Mouse (Mus musculus): ENCODE measurements around the gene Lep.

Gene Lep

DNA sequence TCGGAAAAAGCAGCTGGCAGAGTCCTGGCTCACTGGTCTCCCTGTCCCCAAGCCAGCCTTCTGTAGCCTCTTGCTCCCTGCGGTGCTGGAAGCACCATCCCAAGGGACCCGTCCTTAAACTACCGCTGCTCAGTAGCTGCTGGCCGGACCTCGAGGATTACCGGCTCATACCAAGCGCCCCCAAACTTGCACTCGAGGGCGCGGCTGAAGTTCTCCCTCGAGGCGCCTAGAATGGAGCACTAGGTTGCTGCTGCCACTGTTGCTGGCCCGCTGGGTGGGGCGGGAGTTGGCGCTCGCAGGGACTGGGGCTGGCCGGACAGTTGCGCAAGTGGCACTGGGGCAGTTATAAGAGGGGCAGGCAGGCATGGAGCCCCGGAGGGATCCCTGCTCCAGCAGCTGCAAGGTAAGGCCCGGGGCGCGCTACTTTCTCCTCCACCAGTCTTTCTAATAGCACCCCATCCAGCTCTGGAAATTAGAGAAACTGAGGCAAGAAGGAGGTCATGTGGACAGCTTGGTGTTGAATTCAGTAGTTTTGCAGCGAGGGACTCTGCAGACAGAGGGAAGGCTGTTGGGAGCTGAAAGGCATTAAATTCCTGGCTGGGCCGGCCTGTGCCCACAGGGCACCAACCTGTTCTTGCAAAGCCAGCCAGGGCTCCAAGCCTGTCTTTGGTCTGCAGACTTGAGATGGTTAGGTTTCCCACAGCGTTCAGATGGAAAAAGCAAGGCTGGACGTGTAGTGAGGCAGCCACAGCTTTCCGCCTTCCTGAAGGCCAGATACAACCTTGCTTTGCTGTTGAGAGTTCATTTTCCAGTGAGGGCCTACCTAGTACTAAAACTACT, at the start of gene Lep:
Gene Lep (plus strand): TSS at position 375 of the 840 bp plus-strand sequence.
- no peak for DNase-seq (ENCODE audit: low spot score)

- DNase-seq (ENCODE audit: low spot score) = no peak
Measured at GRCm38 (mm10) chr6:29011651-29012050, 48.4 kb upstream of the Lep start.

- no peak for DNase-seq (ENCODE audit: low spot score)
Measured at GRCm38 (mm10) chr6:29013216-29013615, 46.8 kb upstream of the Lep start.

DNA sequence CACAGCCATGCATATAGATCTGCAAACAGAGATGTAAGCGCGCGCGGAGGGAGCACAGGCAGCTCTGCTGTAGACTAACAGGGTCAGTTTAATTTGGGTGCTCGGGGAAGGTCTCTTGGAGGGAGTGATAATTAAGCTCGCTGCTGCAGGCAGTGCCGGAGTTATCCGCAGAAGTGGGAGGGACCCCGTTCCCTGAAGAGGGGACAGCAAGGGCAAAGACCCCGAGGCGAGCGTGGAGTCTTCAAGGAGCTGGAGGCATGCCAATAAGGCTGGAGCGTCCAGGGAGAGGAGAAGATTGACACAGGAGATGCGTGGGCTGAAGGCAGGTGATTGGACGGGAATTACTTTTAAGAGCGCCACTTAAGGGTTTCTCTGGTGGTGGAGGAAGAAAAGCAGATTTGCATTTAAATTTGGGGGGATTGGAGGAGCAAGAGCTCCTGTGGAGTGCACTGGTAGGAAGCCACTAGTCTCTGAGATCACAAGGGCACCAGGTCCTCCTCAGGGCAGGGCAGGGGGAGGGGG, 43.1 kb upstream of the Lep start:
- no peak for DNase-seq (ENCODE audit: low spot score)

GRCm38 (mm10) chr6:29019756-29020720, 40.0 kb upstream of the Lep start:
- no peak for DNase-seq (ENCODE audit: low spot score)

DNA sequence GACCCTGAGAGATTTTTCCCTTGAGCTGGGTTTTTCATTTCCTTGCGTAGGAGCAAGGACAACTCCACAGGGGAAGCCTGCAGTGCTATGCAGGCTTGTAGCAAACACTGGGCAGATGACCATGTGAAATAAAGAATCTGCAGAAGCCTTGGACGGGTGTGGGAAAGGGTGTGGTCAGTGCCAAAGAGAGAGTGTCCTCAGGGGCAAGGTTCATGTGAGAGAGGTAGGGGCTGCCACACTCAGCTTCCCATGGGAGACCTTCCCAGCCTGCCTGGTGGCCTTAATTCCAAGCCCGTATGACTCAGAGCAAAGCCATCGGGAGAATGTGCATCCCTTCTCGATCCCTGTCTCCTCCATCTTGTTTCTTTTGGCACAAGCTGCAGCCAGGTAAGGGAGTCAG, 39.1 kb upstream of the Lep start:
- DNase-seq (ENCODE audit: low spot score) = no peak

GRCm38 (mm10) chr6:29021501-29021900, 38.5 kb upstream of the Lep start:
- DNase-seq (ENCODE audit: low spot score) = no peak

- no peak for DNase-seq (ENCODE audit: low spot score)
Measured at GRCm38 (mm10) chr6:29022115-29022514, 37.9 kb upstream of the Lep start.

DNA sequence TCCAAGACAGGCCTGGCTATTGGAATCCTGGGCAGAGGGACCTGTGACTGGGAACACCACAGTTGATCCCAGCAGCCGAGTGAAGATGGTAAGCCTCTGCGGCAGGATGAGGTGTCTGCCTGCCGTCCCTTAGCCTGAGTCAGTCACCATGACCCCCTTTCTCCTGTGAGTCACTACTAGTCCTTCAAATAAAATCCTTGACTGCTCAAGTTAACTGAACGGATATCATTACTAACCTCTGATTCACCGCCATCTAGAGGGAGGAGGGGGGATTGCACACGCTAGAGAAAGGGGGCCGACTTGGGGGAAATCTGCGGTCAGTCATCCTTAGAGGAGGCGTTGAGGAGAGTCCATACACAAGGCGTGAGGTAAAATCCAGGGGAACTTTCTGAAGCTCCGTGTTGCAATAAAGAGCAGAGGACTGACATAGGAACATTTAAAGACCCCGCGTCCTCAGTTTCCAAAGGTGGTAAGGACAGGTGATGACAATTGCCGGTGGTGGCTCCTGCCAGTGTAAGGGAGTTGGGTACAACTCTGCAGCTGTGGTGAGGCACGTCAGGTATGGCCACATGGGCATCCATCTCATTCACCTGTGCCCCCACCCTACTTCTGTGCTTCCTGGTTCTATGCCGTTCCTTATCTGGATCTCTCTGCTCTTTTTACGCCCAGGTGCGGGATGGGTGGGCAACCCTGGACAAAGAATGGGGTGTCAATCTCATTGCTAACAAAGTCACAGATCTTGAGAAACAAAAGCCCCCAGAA, 36.6 kb upstream of the Lep start:
- DNase-seq (ENCODE audit: low spot score) = no peak

- DNase-seq (ENCODE audit: low spot score) = peak; percentile 61
Measured at GRCm38 (mm10) chr6:29024000-29024417, 36.0 kb upstream of the Lep start.

- no peak for DNase-seq (ENCODE audit: low spot score)
Measured at GRCm38 (mm10) chr6:29025796-29026482, 34.1 kb upstream of the Lep start.

- no peak for DNase-seq (ENCODE audit: low spot score)
Measured at GRCm38 (mm10) chr6:29026766-29027165, 33.3 kb upstream of the Lep start.

GRCm38 (mm10) chr6:29028129-29028528, 31.9 kb upstream of the Lep start:
- DNase-seq (ENCODE audit: low spot score) = no peak

- no peak for DNase-seq (ENCODE audit: low spot score)
Measured at GRCm38 (mm10) chr6:29029521-29029920, 30.5 kb upstream of the Lep start.

- DNase-seq (ENCODE audit: low spot score) = peak; percentile 59
Measured at GRCm38 (mm10) chr6:29031216-29031615, 28.8 kb upstream of the Lep start.

DNA sequence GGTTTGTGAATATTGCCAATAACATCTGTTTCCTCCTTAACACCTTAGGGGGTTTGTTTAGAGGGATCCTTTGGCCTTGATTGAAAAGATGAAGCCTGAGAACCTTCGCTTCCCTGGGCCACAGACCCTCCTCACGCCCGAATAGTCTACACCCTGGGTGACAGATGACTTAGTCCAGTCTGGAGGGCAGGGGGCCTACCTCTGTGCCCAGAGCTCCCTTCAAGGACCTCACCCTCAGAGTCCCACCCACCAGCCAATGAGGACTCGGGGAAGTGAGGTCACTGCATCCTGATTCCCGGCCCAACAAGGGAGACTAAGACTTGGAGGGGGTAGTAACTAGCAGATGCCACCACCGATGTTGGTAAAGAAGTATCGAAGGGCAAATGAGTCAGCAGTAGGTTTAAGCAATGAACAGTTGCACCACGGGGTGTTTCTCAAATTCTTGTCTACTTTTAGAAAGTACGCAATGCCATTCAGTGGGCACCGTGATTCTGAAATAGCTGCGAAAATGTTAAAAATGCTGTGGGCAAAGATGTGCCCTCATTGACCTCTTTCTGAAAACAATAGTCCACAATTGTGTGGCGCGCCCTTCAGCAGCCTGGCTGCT, 28.2 kb upstream of the Lep start:
- no peak for DNase-seq (ENCODE audit: low spot score)

DNA sequence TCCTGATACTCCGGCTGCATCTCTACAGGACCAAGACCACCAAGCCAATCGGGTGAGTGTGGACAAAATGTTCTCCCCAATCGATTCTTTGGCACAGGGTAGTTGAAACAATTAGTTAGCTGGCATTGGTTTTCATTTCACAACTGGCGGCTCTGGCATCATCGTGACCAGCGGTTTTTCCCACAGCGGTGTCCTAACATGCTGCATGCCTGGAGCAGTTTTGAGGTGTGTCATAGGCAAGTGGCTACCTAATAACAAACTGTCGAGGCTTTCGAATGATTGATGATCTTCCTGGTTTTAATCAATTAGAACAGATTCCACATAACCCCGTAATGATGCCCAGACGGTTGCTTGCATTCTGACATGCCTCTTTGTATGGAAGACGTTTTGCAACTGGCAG, 27.6 kb upstream of the Lep start:
- DNase-seq (ENCODE audit: low spot score) = no peak

- no peak for DNase-seq (ENCODE audit: low spot score)
Measured at GRCm38 (mm10) chr6:29033981-29034646, 25.9 kb upstream of the Lep start.

- DNase-seq (ENCODE audit: low spot score) = no peak
Measured at GRCm38 (mm10) chr6:29036698-29037097, 23.3 kb upstream of the Lep start.

DNA sequence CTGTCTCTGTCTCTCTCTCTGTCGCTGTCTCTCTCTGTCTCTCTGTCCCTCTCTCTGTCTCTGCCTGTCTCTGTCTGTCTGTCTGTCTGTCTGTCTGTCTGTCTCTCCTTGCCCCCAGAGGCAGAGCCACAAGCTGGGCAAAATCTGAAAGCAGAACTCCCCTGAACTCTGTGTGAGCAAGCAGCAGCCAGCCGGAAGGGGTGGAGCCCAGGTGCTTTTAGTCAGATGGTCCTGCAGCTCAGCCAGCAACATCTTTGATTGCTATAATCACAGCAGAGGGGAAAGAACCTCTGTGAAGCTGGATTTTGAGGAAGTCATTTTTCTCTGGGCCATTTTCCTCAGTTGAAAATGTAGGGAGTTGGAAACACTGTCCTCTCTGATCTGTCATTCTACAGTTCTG, 19.8 kb upstream of the Lep start:
- no peak for DNase-seq (ENCODE audit: low spot score)
